Mouse (Mus musculus) c-Kit-positive CD71-positive TER-119-positive erythroid progenitor cells, embryonic 14.5 days (primary cell): ENCODE measurements around the gene Wfdc5.
"Not testable (repeated sequence)": the region's sequence is repeated elsewhere in the genome, so short reads cannot be mapped to it uniquely, and the experiment has no call there.

ENCODE experiments used
- DNase-seq: peaks from one replicate; pipeline ENCODE4 v3.0.0-alpha.2; 2013; ENCODE audit warnings: low spot score

The Wfdc5 gene

DNA sequence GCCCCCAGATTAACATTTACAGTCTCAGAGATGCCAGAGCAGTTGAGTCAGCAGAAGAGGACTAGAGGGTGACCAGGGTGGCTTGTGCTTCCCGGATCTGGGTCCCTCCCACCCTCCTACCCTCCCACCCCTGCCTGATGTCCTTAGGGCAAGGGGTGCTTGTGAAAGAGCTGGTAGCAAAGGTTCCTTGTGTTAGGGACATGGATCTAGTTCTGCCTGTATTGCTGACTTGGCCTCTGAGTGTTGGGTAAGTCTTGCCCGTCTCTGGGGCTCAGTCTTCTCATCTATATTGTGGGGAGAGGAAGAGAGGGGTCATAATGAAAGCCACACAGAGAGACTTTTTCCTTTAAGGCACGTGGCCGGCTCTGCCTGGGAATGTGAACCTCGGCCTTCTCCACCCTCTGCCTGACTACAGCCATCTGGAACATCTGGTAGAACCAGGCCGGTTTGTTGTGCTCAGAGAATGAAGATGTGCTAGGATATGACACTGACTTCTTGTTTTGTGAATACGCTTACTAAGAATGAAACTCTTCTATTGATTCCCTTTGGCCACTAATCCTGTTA lies at the start of gene Wfdc5:
Gene Wfdc5, minus strand, starts transcription at position 51 of the 564 bp plus-strand sequence.
- DNase-seq, result no peak

DNA sequence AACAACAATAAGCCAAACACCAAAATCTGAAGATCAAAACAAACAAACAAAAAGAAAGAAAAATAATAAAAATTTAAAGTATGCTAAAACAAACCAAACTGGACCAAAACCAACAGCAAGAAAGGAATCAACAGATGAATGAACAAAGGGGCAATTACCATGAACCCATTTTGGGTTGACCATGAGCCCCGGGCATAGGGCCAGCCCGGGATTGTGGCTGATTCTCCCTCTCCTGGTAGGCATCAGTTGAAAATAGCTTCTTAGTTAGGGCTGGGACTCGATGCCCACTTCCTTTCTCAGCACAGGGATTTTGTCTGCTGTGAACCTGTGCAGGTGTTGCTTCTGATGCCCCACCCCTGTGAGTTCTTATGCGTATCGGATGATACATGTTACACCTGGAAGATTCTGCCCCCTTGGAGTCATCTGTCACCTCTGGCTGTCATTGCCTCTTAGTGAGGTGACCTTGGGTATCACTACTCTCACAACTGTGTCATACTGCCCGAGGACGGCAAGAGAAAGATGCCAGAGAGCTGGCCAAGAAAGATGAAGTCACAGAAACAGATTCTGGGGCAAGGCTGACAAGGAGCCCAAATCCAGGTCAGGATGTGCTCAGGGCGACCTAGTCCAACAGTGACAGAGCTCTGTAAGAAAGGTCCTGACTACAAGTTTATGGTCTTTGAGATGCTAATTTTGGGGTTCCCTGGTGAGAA lies 46.0 kb upstream of the Wfdc5 start:
- DNase-seq, result no peak

DNA sequence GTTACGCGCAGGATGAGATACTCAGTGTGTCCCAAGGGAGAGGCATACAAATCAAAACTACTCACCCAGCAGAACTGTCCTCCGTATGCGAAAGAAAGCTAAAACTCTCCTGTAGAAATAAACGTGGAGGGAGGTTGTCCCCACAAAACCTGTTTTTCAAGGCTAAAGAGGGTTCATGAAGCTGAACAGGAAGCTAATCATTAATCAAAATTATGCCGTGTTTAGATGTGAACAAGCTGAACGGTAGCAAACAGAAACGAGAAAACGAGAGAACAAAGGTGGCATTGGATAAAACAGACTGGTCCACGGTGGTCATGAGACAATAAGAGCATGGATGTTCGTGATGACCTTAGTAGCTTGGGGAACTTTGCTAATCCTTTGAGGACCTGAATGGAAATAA lies 39.0 kb upstream of the Wfdc5 start, which contains the start of gene Wfdc15b:
Gene Wfdc15b, minus strand, starts transcription at position 139 of the 400 bp plus-strand sequence.
- no peak for DNase-seq

DNA sequence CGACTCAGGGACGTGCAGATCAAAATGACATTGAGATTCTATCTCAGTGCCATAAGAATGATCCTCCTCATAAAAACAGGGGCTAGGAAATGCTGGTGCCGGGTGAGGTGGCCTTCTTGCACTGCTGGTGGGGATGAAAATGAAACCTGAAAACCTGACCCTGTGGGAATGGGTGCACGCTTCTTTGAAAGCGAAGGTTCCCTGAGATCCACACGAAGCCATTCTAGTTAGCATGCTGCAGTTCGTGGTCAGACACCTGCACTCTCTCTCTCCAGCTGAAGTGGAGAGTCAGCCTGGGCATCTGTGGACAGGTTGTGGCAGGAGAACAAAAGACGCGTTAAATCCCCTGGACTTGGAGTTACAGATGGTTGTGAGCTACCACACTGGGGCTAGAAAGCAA lies 36.8 kb upstream of the Wfdc5 start:
- DNase-seq, result no peak

DNA sequence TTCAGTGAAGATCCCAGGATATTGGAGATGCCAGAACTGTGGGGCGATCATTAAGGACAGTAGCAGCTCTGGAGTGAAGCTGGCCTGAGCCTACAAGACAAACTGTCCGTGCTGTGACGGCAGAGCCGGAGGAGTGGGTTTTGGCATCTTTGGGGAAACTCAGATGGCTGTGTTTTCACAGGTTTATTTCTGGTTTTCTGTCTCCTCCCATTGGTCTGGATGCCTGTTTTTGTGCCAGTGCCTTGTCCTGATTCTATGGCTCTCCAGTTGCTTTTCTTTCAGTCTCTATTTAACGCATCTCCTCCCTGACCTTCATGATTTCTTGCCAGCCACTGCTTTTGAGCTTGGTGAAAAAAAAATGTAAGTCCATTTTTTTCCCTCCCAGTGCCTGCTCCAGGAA lies 30.2 kb upstream of the Wfdc5 start:
- DNase-seq, result no peak

DNA sequence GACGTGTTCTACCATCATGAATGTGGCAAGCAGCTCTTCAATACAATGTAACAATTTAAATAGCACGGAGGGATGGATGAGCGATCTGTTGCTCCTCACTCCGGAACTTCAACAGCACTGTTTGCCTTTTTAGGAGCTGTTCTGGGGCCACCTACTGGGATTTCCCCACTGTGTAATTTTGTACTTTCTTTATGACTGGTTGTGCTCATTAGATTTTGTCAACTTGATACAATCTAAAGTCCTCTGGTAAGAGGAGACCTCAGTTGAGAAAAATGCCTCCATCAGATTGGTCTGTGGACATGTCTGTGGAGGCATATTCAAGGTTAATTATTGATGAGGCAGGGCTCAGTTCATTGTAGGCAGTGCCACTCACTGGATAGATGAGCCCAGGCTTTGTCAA lies 28.4 kb upstream of the Wfdc5 start:
- no peak for DNase-seq

DNA sequence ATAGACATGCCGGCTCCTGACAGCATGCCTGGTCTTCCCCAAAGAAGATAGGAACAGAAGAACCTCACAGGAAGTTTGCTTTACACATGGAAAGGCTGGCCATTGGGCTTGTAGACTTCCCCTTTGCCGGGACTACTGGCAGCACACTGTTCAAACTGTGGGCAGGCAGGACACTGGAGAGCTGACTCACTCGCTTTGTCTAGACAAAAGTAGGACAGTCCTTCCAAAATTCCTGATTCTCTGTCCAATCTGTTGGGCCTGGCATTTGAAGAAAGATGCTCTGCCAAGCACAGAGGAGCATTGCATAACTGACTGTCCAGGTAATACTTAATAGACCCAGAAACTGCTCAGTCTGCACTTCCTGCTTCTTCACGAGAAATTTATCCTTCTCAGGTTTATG lies 24.1 kb upstream of the Wfdc5 start:
- no peak for DNase-seq

DNA sequence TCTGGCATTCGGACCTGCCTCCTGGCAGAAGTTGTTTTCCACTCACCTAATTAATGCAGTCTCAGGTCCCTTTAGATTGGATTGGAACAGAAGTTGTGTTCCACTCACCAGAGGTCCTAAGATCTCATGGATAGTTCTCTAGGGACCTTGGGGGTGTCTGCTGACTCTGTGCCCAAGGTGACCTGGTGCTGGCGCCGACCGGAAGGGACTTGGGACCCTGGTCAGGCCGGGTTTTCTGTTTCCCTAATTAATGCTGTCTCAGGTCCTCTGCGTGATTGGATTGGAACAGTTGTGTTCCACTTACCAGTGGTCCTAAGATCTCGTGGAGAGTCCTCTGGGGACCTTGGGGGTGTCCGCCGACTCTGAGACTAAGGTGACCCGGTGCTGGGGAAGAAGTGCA lies 23.5 kb upstream of the Wfdc5 start:
- DNase-seq, result not testable (repeated sequence)

DNA sequence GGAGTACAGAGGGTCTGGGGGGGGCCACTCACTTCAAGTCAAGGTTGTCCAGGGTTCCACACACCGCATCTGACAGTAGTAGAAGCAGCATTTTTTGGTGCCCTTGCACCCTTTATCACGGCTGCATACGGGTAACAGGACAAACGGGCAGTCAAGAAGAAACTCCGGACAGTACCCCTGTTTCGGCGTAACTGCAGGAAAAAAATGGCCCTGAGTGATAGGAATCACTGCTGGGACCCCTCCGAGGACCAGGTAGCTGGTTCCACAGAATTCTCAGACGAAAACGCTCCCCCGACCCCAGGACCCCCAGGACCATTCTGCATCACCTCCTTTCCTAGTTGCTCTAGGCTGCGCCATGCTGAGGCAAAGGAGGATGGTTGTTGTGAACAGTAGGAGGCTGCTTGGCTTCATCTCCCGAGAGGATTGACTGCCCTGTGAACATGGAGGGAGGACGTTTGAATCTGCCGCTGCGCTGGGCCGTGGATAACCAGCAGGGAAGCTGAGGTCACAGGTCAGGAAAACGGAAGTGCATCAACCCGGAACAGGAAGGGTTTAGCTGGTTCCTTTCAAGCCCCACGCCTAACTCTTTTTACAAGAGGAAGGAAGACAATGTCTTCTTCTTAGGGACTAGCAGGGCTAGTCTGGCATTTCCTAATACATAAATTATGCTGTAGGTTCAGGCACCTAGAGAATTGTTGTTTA lies 17.2 kb upstream of the Wfdc5 start, which contains the start of gene Wfdc15a:
Gene Wfdc15a, minus strand, starts transcription at position 505 of the 702 bp plus-strand sequence.
- no peak for DNase-seq

DNA sequence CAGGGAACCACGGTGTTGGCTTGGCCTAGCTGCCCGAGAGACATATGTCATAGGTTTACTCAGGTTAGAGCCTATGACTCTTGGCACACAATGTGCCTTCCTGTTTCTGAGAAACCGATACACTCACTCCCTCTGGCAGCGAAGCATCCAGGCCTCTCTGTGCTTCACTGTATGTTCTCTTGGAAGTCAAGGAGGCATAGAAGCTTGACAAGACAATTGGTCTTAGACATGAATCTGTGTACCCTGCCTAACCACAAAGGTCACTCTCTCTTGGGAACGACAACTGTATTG lies 14.1 kb upstream of the Wfdc5 start:
- DNase-seq, result no peak

DNA sequence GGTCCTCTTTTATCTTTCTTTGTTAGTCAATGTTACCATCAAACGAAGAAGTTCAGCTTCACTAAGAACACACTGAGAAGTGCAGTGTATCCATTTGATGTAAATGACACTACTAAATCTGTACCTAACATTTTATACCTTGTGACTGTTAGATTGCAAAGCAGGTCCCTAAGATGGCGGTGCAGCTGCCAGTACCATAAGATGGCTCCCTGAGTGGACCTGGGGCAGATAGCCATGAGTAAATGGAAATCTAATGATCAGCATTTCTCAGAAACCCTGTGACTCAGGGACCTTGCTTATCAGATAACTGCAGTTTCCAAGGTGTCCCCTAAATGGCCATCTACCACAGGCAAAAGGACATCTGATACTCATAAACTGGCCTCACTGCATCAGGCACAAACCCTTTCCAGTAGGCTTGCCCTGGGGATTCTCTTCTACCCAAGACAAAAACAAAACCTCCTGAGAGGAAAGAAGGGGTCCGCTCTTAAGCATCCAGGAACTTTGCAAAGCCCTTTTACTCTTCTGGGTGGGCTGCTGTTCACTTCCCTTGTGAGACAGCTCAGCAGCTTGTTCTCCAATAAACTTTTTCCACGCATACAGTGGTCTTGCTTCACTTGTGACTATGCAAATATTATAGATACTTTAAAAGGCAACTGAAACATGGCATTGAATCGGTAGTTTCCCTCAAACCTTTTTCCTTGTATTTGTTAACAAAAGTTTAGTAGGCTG lies 13.6 kb upstream of the Wfdc5 start:
- no peak for DNase-seq

DNA sequence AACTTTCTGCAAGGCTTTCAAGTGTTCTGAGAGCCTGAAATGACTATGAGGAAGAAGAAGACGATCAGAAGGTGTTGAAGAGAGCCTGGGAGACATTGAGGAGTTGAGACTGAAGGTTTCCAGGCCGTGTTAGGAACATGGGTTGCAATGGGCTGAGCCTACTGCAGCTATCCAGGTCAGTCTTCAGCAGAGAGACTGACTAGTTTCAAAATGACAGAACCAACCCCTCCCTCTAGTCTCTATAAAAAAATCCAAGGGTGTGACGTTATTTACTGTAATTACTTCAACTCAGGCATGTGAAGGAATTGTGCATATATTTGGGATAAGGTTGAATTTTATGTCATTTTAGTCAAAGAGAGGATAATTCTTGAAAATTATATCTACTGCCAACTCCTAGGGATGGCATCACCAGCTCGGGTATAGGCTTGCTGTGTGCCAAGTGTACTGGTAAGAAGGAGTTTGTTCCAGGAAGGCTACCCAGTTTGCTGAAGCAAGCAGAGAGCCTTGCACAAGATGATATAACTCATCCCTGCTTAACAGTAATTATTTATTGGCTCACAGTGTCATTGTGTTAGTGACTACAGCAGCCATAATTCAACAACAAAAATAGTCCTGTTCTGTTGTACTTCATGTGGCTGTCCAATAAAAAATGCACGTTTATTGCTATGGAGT lies 12.6 kb upstream of the Wfdc5 start:
- no peak for DNase-seq

DNA sequence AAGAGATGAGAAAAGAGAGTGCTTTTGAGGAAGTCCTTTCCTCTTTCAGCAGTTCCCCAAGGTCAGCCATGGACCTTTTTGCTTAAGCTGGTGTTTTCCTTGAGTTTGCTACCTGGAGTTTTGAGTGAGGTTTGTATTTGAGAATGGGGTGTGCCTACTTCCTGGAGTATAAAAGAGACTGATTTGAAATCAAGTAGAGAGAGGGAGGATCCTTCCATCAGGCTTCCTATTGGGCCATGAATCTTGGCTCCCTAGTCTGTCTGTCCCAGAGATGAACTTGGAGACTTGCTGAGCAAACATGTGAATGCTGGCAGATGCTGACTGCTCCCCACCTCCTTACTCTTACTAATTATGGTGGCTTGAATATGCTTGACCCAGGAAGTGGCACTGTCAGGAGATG lies 9.7 kb upstream of the Wfdc5 start:
- no peak for DNase-seq

DNA sequence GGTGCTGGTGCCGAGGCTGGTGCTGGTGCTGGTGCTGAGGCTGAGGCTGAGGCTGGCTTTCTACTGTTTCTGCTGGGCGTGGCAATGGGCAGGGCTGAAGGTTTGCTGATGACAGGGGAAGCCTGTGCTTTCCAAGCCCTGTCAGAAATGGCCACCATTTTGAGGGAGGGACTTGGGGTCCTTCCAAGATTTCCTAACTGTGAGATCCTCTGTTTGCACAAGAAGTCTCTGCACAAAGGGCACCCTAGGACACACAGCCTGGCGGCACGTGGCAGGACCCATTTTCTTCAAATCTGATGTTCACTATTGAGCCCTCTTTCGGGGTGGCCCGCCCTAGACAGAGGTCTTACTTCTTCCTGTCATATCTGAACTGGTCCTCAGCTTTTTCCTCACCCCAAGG lies 8.0 kb upstream of the Wfdc5 start, which contains the start of gene Wfdc12:
Gene Wfdc12, minus strand, starts transcription at position 33 of the 400 bp plus-strand sequence.
- no peak for DNase-seq

DNA sequence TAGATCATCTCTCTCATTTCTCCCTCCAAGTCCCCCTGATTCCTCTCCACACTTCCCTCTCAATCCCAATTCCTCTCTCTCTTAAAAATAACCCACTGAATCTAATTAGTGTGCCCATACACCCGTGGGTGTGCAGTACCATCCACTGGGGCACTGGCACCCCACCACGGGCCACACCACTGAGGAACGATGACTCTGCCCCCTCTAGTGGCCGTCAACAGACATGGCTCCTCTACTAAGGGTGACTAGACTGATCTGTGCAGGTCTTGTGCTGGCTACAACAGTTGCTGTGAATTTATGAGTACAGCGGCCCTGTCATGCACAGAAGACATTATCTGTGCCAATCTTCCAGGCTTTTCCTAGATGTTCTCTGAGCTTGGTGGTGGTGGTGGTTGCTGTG lies 6.2 kb upstream of the Wfdc5 start:
- no peak for DNase-seq

DNA sequence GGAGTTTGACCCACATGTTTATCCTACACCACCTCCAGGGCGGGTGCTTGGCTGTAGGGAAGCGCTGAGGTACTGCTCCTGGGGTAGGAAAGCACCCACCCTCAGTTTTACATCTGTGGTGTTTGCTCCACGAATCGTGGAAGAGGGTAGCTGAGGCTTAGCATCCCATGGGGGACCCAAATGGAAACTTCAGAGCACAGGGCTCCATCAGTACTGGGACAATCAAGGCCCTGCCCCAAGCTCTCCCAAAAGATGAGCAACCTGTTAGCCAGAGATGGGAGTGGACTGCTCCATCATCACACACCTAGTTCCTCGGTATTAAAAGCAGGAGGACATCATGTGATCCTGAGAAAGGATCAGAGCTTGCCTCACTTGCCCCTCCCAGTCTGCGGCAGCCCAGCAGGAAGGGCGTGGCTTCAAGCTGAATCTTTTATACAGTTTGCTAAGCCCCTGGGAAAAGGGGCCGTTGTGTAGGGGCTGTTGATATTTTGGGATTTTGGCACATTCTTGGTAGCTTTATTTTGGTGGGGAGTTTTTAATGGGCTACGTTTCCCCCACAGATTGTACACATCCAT lies 1.7 kb upstream of the Wfdc5 start:
- DNase-seq, result no peak

DNA sequence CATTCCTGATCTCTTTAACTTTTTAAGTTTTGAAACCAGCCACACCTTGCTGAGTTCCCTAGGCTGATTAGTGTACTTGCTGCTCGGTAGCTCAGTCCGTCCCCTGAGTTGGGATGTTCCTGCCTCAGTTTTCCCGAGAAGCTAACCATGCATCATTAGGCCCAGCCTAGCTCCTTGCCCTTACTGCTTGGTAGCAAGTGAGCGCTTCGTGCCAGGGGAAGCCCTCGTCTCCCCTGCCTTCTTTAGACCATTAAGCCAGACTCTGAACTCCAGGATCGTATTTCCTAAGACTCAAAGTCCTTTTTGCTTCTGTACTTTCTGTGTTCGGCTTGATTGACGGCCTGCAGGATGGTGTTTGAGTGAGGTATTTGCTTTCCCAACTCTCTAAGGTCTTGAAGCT lies 798 bp upstream of the Wfdc5 start:
- DNase-seq, result no peak

DNA sequence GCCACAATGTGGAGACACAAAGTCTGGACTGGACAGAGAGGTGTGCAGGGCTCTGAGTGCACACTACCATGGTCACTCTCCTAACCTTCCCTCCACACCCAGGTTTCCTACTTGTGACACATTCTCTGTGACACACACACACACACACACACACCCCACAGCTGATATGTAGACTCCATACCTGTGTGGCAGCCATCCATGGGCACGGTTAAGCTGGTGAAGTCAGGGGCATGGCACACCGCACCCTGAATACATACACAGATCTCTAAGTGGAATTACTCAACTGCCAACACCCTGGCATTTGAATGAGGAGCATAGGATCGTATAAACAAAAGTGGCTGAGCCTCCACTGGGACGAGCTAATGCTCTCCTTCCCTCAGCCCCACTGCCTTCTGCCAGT lies 1.8 kb downstream of the Wfdc5 start:
- DNase-seq, result no peak

DNA sequence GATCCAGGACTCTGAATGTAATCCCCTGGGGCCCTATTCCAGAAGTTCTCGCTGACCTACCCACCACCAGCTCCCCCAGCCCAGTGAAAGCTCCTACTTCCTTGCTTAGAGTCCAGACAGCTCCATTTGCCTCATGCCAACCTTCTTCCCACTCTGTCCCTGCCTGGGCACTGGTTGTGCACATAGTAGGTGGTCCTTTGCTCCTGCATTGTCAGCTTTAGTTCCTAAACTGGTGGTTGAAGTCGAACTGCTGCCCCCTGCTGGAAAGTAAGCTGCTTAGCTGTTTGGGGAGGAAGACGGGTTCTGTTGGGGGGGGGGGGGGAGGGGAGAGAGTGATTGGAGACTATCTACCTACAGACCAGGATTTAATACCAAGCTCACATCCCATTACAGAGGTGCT lies 2.4 kb downstream of the Wfdc5 start:
- DNase-seq, result no peak

DNA sequence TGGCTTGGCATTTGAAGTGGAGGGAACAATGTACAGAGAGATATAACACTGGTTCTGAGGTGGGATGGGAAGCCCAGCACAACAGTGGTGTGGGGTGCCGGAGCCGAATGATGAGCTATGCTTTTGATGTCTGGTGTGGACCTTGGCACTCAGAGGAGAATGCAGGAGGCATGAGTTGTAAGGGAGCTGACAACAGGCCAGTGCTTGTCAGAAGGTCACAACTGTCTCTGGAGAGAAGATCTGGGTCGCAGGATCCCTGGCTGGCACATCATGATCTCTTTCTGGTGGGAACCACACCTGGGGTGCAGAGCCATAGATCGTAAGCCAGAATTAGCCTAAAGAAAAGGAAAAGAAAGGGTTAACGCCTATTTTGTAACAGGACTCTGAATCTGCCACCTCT lies 4.7 kb downstream of the Wfdc5 start:
- no peak for DNase-seq

DNA sequence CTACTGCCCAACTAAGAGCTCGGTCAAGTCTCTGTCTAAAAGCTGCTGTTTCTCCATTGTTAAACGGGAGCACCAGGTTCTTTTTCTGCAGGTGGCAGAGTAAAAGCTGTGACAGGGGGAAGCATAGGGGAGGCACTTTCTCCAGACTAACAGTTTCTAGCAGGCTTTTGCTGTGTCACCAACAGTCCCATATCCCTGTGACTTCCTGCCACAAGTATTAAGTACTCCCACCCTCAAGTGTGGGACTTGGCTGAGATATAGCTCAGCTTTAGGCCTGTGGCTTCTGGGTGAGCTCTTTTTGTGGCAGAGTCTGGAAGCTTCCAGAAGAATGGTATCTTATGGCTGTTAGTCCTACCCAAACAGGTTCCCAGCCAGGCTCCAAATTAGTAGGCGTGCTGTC lies 6.7 kb downstream of the Wfdc5 start:
- DNase-seq, result no peak
